Mouse (Mus musculus): ENCODE results near the gene Ttc28. TPM values are rescaled to one million over a fixed set of nuclear protein-coding genes. Genes with fewer than 3 reads are reported as not detected.
"Not testable (repeated sequence)": the region's sequence is repeated elsewhere in the genome, so short reads cannot be mapped to it uniquely, and the experiment has no call there.

Ttc28 gene
- total RNA-seq (2015; ENCODE audit: low replicate concordance) (0.63 and 2.5 TPM in 2 replicates), total RNA-seq (2017; ENCODE audit: low replicate concordance) (0.51 and 1.5 TPM in 2 replicates)

DNA sequence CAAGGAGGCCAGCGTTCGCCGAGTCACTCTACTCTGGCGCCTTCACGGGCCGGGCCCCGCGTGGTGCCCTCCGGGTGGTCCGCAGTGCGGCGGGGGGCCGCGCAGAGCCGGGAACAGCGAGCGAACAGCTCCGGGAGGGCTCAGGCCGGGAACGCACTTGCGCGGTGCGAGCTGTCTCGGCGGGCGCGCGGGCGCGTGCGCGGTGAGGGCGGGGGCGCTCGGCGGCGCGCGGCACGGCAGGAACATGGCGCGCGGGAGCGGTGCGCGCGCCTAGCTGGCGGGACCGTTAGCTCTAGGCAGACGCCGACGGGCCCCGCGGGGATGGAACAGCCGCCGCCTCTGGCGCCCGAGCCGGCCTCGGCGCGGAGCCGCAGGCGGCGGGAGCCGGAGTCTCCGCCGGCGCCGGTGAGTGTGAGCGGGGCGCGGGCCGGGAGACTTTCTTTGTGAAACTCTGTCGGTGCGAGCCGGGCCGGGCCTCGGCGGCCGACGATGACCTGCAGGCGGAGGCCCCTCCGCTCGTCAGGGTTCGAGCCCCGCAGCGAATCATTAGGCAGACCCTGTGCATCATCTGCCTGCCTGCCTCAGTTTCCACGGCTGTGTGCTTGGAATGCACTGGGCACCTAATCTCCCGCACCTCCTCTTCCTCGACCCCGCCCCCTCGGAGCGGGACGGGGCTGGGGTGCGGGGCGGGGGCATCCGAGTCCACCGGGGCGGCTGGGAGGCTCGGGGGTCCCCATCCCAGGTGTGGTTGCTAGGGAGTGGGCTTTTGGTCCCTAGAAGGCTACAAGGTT is at the start of gene Ttc28:
Ttc28 (plus strand) TSS at position 220 of the 791 bp plus-strand sequence.
- ATAC-seq (replicated peaks; ENCODE audit: low FRiP score, poor library complexity, severe bottlenecking), result peak; percentile 74

- no peak for ATAC-seq (replicated peaks; ENCODE audit: low FRiP score, poor library complexity, severe bottlenecking)
These were observed 48.4 kb upstream of the Ttc28 start for GRCm38 (mm10) chr5:110831036-110831720.

- peak; percentile 66 for ATAC-seq (replicated peaks; ENCODE audit: low FRiP score, poor library complexity, severe bottlenecking)
These were observed 43.6 kb upstream of the Ttc28 start for GRCm38 (mm10) chr5:110835959-110836358.

- ATAC-seq (replicated peaks; ENCODE audit: low FRiP score, poor library complexity, severe bottlenecking), result not testable (repeated sequence)
These were observed 41.6 kb upstream of the Ttc28 start for GRCm38 (mm10) chr5:110838016-110838415.

- ATAC-seq (replicated peaks; ENCODE audit: low FRiP score, poor library complexity, severe bottlenecking), result peak; percentile 43
These were observed 40.4 kb upstream of the Ttc28 start for GRCm38 (mm10) chr5:110839038-110839677.

- ATAC-seq (replicated peaks; ENCODE audit: low FRiP score, poor library complexity, severe bottlenecking), result peak; percentile 74
These were observed 39.8 kb upstream of the Ttc28 start, which contains the start of the genes Hscb and Chek2 for GRCm38 (mm10) chr5:110839678-110840365. Gene Hscb, minus strand, starts transcription at chr5:110839777. Gene Chek2, plus strand, starts transcription at chr5:110839979.

- no peak for ATAC-seq (replicated peaks; ENCODE audit: low FRiP score, poor library complexity, severe bottlenecking)
These were observed 39.1 kb upstream of the Ttc28 start for GRCm38 (mm10) chr5:110840465-110840864.

- ATAC-seq (replicated peaks; ENCODE audit: low FRiP score, poor library complexity, severe bottlenecking), result 0 out of 2 replicates have a peak, but pooled peaks have one; percentile 5
These were observed 38.3 kb upstream of the Ttc28 start for GRCm38 (mm10) chr5:110841046-110841862.

DNA sequence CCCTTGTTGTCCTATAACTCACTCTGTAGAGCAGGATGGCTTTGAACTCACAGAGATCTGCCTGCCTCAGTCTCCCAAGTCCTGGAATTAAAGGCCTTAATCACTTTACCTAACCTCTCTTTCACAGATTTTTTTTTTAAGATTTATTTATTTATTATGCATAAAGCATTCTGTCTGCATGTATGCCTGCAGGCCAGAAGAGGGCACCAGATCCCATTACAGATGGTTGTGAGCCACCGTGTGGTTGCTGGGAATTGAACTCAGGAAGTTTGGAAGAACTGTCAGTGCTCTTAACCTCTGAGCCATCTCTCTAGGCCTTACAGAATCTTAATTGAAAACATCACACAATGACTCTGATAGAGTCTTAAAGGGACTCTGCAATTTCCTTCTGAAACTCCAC is 26.6 kb upstream of the Ttc28 start:
- no peak for ATAC-seq (replicated peaks; ENCODE audit: low FRiP score, poor library complexity, severe bottlenecking)

- ATAC-seq (replicated peaks; ENCODE audit: low FRiP score, poor library complexity, severe bottlenecking), result no peak
These were observed 22.5 kb upstream of the Ttc28 start for GRCm38 (mm10) chr5:110857091-110857490.

DNA sequence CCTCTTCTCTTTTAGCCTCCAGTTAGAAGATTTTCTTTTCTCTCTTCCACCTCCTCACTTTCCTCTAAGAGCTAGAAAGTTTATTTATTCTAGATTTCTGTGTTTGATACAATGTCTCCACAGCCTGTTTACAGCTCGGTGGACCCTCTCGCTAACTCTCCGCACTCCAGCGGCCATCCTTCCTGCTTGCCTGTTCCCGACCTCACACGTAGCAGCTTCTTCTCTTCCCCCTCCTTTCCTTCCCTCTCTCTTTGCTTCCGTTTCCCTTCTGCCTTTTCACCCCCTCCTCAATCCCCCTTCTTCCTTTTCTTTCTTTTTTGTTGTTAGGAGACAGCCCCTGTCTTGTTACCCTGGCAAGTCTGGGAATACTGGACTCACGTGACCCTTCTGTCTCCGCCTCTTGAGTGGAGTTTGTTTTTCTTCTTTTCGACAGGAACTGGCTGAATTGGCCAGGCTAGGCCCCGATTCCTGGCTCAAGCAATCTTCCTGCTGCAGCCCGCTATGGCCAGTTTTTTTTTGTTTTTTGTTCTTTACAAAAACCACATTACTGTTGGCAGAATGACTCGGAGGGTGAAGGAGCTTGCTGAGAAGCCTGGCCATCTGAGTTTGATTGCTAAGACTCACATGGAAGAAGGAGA is 20.5 kb upstream of the Ttc28 start:
- ATAC-seq (replicated peaks; ENCODE audit: low FRiP score, poor library complexity, severe bottlenecking), result no peak

GRCm38 (mm10) chr5:110860445-110860844 is 19.2 kb upstream of the Ttc28 start:
- ATAC-seq (replicated peaks; ENCODE audit: low FRiP score, poor library complexity, severe bottlenecking), result no peak

DNA sequence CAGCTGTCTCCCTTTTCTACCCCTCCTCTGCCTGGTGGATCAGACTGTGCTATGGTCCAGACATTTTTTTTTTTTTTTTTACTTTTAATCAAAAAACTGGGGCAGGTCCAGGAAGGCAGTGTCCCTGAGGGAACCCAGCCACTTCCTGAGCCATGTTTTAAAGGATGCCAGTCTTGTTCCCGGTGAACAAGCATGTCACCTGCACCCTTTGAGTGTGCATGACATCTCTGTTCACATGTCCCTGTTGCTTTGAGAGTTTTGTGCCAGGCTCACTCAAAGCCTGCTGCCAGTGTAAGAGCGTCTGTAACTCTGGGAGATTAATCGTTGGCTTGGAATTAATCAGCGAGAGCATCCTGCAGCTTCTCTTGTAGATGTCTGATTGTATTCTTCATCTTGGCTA is 11.1 kb upstream of the Ttc28 start:
- ATAC-seq (replicated peaks; ENCODE audit: low FRiP score, poor library complexity, severe bottlenecking), result no peak

- ATAC-seq (replicated peaks; ENCODE audit: low FRiP score, poor library complexity, severe bottlenecking), result no peak
These were observed 10.3 kb upstream of the Ttc28 start for GRCm38 (mm10) chr5:110869242-110869669.

DNA sequence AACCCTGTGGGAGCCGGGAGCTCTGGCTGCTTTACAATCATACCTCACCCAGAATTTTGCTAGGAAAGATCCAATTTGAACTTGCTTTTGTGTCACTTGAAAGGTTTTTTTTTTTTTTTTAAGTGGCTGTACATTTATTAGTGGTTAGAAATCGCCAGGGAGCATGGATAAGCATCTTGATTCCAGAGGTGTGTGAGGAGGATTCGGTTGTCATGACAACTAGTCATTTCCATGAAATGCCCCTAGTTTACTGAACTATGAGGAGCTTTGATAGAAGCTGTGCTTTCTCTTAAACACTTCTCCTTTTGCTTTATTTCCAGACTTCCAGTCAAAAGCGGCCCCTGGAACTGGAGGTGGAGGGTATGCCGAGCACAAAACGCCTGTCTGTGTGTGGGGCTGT is 6.4 kb upstream of the Ttc28 start:
- no peak for ATAC-seq (replicated peaks; ENCODE audit: low FRiP score, poor library complexity, severe bottlenecking)

- no peak for ATAC-seq (replicated peaks; ENCODE audit: low FRiP score, poor library complexity, severe bottlenecking)
These were observed 4.9 kb upstream of the Ttc28 start for GRCm38 (mm10) chr5:110874711-110875110.

DNA sequence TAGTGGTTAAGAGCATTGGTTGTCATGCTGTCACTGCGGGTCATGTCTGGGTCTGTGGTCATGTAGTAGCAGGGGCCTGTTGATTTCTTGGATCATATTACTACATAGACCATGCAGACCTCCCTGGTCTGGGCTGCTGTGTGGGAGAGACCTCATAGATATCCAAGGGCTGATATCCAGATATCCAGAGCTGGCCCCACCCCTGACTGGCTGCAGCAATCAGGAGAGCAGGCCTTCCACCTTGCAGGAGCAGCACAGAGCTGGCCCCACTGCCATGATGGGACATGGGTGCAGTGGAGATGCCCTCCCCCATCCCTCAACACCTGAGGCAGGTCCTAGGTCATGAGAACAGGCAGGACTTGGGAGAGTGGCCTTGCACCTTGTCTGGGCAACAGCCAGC is 4.3 kb upstream of the Ttc28 start:
- no peak for ATAC-seq (replicated peaks; ENCODE audit: low FRiP score, poor library complexity, severe bottlenecking)

- no peak for ATAC-seq (replicated peaks; ENCODE audit: low FRiP score, poor library complexity, severe bottlenecking)
These were observed 1.7 kb upstream of the Ttc28 start for GRCm38 (mm10) chr5:110877666-110878505.

Data from erythroblast, adult 5-6 weeks (primary cell).